Mouse (Mus musculus) monocyte, adult 5-6 weeks (primary cell): ENCODE data around the gene Sf1. TPM values are rescaled to one million over a fixed set of nuclear protein-coding genes. Genes with fewer than 3 reads are reported as not detected.

Source experiments
- ATAC-seq: fragments of 153-309, 156-312 bp; replicated peaks from 2 replicates; pipeline ENCODE4 v1.8.0; 2017; ENCODE audit warnings: mild to moderate bottlenecking; ENCODE audit not compliant: low TSS enrichment, insufficient number of reproducible peaks, severe bottlenecking, poor library complexity, low FRiP score
- total RNA-seq: library from RNA; stranded (forward); fragments of 200-1000, 200-491, 200-594 nt; gene quantifications from 3 replicates; pipeline ENCODE4 v1.2.3, GENCODE M21; 2017

The Sf1 gene
- total RNA-seq, 1 experiment from 2014 or later, result 317 TPM

DNA sequence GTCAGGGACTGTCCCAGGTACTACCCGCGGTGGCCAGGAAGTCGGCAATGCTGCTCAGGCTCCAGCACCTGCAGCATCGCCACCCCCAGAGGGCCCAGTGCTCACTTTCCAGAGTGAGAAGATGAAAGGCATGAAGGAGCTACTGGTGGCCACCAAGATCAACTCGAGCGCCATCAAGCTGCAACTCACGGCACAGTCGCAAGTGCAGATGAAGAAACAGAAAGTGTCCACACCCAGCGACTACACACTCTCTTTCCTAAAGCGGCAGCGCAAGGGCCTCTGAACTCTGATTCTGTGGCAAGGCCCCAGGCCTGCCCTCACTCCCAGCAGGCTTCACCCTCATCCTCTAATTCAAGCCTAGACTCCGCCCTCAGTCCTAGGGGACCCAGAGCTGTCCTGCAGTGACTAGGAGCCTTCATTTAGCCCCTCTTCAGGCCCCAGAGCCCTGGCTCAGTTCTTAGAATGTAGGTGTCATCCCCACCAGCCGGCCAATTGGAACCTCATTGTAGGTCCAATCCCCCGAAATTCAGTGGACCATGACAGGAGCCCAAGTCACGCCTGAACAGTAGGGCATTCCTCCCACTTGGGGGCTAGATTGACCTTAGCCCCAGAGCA lies 23.5 kb upstream of the Sf1 start:
- ATAC-seq, result peak; percentile 62

DNA sequence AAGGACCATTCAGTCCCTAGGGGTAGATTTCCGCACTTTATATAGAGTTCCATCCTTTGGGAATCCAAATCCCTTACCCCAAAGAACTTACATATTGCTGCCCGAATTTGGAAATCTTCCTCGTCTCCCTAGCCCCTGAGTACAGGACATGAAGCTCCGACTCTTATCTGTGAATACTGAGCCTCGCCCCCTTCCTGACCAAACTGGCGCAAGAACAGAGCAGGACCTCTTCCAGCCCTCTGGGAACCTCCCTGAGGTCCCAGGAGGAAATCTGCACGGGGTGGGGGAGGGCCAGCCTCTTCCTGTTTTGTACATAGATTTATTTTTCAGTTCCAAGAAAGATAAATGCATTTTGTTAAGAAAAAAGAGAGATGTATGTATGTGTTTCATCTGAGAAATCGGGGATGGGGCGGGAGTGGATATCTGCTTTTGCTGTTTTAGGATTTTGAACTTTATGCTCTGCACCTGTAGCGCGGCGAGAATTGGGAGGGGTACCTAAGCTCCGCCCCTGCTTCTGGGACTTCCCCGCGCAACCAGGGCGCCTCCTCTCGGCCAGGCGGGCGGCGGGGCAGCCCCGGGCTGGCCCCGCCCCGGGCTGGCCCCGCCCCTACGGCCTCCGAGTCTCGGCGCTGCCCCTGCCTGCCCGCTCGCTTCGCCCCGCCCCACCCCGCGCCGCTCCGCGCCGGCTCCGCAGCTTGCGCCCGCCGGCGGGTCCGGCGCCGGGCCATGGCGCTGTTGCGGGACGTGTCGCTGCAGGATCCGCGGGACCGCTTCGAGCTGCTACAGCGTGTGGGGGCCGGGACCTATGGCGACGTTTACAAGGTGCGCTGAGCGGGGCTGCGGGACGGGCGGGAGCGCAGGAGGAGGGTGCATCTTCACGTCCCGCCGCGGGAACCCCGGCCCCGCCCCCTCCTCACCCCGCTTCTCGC lies 22.7 kb upstream of the Sf1 start, which contains the start of gene Map4k2:
Map4k2 (plus strand) TSS at position 612 of the 929 bp plus-strand sequence.
- ATAC-seq, result peak; percentile 15; the same call in 1 of the 2 replicates

DNA sequence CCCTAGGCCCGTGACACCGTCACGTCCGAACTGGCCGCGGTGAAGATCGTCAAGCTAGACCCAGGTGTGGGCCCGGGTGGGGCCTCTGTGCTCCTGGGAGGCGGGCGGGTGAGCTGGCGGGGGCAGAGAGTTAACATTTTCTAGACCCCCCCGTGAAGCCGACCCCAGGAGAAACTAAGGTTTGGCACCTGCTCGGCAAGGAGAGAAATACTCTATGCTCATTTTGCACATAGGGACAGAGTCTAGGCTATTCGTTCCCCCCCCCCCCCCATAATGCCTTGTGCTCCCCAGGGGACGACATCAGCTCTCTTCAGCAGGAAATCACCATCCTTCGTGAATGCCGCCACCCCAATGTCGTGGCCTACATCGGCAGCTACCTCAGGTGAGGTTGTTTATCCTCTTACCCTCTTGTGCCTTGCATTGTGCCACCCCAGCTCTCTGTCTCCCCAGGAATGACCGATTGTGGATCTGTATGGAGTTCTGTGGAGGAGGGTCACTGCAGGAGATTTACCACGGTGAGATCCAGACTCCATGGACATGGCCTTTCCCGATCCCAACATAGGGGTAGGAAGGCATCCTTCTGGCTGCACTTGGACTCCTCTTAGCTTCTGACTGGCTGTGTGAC lies 21.9 kb upstream of the Sf1 start:
- no peak for ATAC-seq

DNA sequence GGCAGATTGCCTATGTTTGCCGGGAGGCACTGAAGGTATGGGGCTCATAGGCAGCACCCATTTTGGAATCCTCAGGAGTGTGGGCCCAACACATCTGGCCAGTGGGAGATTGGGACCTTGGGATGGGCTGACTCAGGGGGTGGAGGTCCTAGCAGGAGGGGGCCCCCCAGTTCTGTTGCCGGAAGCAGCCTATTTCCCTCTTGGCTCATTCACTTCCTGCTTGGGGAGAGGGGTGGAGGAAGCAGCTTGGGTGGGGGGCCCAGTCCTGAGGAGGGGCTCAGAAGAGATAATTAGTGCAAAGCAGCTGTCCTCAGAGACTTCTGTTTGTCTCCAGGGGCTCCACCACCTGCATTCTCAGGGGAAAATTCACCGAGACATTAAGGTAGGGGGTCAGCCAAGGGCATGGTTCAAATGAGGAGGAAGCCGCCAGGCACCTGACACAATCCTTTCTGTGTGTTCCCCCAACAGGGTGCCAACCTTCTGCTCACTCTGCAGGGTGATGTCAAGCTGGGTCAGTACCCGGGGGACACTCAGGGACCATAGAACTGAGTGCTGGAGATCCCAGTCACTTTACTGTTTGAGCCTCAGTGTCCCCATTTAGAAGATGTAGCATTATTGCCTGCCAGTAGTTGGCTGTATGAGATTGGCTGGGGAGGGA lies 21.1 kb upstream of the Sf1 start:
- ATAC-seq, result no peak

DNA sequence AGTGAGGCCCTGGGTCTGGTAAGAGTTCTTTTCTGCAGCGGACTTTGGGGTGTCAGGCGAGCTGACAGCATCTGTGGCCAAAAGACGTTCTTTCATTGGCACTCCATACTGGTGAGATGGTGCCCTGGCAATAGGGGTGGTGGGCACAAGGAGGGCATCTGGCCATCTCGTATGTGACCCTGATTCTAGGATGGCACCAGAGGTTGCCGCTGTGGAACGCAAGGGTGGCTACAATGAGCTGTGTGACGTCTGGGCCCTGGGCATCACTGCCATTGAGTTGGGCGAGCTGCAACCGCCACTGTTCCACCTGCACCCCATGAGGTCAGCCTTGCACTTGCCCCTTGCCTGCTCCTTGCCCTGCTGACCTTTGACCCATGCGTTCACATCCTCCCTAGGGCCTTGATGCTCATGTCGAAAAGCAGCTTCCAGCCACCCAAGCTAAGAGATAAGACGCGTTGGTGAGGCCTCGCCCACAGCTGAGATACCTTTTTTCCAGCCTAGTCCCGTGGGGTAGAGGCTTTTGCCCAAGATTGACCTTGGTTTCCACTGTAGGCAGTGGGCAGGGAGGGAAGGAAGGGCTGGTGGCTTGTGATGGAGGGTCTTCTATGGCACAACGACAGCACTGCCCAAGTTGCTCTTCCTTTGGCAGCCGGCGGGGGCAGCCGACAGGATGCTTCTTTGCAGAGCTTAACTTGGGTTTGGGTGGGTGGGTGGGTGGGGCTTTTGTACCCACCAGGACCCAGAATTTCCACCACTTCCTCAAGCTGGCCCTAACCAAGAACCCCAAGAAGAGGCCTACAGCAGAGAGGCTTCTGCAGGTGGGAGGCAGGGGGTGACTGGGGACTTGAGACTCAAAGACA lies 20.2 kb upstream of the Sf1 start:
- no peak for ATAC-seq

DNA sequence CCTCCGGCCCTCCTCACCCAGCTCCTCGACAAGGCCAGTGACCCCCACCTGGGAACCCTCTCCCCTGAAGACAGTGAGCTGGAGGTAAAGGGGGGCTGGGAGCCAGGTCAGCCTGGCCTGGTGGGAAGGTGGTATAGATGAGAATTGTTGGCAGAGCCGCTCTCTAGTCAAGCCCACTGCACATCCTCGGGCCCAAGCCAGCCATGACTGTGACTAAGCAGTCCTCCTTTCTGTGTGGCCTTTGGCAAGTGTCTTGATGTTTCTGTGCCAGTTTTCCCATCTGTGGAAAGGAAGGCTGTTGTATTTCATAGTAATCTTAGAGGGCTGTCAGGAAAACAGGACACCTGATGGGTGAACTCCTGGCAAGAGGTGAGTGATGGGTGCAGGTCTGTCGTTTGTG lies 19.5 kb upstream of the Sf1 start:
- ATAC-seq, result no peak

DNA sequence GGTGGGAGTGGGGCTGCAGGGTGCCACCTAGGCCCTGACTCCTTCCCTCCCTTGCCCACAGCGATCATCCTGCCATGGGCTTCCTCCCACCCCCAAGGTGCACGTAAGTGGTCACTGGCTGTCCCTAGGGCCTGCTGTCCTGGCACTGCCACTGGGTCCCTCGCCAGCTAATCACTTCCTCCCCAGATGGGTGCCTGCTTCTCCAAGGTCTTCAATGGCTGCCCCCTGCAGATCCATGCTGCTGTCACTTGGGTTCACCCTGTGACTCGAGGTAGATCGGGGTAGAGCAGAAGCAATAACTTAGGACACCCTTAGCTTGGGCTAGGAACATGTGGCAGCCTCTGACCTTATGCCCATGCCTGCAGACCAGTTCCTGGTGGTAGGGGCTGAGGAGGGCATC lies 17.5 kb upstream of the Sf1 start:
- no peak for ATAC-seq

DNA sequence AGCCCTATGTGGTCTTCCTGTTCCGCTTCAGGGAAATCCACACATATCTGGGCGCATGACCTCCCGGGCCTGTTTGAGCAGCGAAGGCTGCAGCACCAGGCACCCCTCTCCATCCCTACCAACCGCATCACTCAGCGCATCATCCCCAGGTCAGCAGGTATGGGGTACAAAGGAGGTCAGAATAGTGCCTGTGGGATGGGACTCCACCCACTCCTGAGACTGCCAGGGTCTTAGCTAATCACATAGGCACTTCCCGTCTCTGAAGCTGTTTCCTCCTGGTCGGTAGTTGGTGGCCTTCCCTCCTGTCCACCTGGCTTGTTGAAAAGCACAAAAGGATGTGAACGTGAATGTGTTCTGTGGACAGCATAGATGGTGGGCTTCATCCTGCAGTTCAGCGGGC lies 16.8 kb upstream of the Sf1 start:
- ATAC-seq, result no peak

DNA sequence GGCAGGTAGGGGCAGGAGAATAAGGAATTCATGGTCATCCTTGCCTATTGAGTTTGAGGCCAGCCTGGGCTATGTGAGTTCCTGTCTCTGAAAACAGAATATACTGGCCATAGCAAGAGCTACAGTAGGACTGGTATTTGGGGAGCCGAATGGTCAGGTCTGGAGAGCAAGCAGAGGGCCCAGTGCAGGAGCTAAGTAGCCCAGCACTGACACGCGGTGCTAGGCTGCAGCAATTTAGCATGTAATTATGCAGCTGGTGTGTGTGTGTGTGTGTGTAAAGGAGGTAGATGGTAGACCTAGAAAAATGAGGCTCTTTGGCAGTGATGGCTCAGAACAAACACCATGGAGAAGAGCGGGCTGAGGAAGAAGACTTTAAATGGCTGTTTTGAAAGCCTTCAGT lies 15.9 kb upstream of the Sf1 start:
- ATAC-seq, result no peak

DNA sequence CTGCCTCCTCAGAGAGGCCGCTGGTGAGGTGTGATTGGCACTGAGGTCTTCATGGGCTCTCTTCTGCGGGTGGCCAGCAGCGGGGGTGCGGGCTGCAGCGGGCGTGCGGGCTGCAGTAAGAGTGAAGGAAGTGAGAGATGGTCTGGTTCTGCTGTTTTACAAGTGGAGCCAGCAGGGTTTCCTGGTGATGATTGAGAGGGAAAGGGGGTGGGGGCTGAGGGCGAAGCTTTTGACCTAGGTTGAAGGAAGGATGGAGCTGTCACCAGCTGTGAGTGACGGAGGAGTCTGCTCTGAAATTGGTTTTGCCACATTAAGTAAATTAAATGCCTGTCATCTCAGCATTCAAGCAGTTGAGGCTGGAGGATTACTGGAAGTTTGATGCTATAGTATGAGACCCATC lies 14.8 kb upstream of the Sf1 start:
- no peak for ATAC-seq

DNA sequence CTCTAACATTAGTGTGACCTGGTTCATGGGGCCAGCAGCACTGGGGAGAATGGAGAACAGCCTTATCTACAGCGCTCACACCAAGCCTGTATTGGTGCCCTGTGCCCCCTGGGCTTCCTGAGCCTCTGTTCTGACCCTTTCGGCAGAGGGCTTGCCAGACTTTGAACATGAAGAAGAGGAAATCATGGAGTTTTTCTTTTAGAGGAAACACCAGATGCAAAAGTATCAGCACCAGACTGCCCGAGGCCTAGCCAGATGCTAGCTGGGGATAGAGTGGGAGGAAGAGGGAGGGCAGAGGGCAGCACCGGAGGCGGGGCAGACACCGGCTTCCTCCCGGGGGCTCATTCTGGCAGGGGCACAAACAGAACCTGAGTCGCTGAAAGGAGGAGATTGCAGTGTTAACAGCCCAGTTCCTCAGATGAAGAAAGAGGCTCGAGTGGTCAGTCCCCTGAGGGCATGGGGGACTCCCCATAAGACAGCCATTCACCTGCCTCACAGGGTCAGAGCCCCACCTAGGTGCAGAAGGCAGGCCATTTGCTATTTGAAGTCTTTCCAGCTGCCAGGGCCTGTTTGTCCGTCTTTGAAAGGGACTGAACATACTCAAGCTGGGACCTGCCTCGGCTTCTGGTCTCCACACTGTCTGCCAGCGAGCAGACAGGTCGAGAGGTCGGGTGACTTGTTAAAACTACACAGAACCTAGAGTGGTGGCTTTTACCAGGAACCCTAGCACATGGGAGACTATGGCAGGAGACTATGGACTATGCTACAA lies 14.1 kb upstream of the Sf1 start:
- no peak for ATAC-seq

DNA sequence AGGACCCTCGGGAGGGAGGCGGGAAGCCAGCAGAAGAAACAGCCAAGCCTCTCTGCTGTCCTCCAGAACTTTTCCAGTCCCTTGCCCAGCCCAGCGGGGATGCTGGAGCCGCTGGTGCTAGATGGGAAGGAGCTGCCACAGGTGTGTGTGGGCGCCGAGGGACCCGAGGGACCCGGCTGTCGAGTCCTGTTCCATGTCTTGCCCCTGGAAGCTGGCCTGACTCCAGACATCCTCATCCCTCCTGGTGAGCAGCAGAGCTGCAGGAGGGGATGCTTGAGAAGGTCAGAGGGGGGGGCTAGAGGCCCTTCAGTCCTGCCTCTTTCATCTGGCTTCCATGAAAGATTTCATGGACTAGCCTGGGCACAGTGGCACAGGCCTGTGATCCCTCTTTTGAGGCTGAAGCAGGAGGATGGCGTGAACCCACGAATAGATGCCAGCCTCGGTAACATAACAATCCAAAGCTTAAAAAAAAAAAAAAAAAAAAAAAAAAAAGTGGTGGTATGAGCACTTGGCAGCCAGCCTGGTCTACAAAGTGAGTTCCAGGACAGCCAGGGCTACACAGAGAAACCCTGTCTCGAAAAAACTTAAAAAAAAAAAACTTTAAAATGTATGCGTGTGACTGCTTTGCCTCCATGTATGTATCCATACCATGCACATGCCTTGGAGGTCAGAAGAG lies 11.9 kb upstream of the Sf1 start:
- no peak for ATAC-seq

DNA sequence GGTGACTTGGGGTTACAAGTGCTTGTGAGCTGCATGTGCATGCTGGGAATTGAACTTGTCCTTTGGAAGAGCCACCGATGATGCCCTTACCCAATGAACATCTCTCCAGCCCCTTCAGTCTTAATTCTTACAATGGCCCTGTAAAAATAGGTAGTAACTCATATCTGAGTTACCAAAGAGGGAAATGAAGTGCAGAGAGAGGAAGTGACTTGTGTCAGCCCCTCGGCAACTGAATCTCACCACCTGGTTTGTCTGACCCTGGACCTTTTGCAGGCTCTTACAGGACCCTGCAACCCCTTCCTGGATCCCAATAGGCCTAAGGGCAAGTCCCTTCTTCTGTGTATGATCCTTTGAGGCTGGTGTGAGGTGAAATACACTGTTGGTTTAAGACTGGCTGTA lies 11.4 kb upstream of the Sf1 start:
- no peak for ATAC-seq

DNA sequence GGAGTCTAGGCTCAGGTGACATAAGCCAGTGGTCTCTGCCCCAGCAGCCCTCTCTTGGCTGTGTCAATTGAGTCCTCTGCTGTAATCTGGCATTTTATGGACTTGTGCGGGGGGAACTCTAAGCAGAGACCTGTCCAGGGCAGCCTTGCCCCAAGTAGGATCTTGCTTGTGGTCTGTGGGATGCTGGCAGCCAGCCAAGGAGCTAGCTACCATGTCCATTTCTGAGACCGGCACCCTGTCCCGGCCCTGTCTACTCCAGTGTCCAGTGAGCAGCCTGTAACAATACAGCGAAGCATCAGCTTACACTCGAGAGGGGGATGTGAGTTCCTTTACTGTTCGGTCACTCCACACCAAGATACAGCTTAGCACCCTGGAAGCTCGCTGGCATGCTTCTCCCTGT lies 9.5 kb upstream of the Sf1 start:
- no peak for ATAC-seq

DNA sequence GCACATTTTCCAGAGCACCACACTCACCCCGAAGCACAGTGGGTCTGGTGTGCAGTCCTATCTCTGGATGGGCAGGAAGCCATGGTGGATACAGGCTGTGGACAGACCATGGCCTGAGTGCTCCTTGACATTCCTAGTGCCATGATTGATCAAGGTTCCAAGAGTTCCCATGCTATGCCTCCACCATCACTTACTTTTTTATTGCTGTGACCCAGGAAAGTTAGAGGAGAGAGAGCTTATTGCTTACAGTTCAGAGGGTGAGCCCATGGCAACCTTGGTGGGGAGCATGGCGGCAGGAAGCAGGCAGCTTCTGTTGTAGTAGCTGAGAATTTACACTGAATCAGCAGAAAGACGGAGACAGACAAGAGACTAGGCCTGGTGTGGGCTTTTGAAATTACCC lies 2.2 kb upstream of the Sf1 start:
- ATAC-seq, result no peak

DNA sequence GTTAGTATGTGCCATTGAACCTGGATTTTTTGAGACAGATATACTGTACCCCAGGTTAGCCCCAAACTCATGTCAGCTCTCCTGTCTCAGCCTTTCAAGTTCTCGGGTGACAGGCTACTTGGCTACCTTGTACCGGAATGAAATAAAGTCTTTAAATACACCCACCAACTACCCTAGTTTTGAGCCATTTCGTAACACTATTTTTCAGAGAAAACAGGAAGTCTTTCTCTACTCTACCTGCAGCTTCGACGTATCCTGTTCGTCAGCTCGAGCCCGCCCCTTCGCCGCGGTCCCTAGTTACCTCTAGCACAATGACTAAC lies 439 bp upstream of the Sf1 start:
- no peak for ATAC-seq

DNA sequence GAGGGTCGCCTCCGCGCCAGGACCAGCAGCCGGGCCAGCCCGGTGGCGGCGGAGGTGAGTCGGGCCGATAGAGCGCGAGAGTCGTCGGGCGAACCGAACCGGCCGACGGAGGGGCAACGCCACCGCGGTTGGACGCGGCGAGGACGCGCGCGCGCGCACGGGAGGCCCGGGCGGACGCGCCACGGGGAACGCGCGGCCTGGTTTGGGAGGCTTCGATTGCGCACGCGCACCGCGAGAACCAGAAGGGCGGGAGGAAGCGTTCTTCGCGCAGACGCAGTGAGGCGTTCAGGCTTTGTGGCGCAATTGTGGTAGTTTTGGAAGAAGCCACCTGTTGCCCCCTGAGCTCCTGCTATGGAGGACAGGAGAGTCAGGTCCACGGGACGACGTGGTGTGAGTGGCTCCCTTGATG lies 831 bp downstream of the Sf1 start:
- peak; percentile 19 for ATAC-seq
